Mouse (Mus musculus) layer of hippocampus, postnatal 25 days (tissue): Measurements from ENCODE around the gene C1s1. TPM values are rescaled to one million over a fixed set of nuclear protein-coding genes. Genes with fewer than 3 reads are reported as not detected.
"Not testable (repeated sequence)": the region's sequence is repeated elsewhere in the genome, so short reads cannot be mapped to it uniquely, and the experiment has no call there.

Source experiments
- DNase-seq, 2 experiments: peaks; one replicate each; pipeline ENCODE4 v3.0.0; 2022; ENCODE audit warnings: mixed read lengths in 2 of 2, low spot score in 1 of 2; ENCODE audit errors: extremely low spot score in 1 of 2
- total RNA-seq, 2 experiments: library from RNA; stranded (reverse); gene quantifications; 2 replicates each; pipeline ENCODE4 v1.2.3; 2021

C1s1 gene
- total RNA-seq, result 1 to 10 TPM; 1.0 to 1.6 TPM

DNA sequence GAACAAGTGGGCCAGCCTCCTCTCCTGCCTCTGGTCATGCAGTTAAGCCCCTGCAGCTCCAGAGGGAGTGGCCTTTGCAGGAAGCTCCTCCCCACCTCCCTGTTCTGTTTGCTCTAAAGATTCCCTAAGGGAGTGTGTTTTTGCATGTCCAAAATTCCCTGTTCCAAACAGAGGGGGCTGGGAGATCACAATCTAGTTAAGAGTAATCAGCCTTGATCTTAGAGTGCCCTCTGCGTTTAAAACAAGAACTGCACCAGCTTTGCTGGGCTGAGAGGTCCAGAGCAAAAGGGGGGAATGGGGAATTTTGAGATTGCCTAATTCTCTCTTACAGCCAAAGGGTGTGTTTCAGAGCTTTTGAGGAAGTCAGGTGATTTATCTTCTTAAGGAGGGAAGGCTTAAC is at the start of gene C1s1:
Gene C1s1 (minus strand): TSS at position 76 of the 400 bp plus-strand sequence.
- DNase-seq, result peak; percentile 19 to 73

DNA sequence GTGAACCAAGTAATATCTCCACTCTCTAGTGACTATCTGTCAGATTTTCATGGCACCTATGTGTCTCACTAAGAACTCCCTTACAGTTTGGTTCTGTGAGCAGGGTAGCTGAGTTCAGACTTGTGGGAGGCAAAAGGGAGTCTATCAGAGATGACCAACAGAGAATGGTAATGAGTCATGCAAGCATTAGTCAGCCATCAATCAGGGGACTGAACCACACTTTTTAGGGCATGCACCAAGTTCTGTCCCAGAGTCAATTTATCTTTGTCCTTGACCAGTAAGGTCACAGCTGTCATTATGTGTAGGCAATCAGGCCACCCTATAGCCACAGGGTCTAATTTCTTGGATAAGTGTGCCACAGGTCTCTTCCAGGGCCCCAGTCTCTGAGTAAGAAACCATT is 46.6 kb upstream of the C1s1 start:
- no peak for DNase-seq

DNA sequence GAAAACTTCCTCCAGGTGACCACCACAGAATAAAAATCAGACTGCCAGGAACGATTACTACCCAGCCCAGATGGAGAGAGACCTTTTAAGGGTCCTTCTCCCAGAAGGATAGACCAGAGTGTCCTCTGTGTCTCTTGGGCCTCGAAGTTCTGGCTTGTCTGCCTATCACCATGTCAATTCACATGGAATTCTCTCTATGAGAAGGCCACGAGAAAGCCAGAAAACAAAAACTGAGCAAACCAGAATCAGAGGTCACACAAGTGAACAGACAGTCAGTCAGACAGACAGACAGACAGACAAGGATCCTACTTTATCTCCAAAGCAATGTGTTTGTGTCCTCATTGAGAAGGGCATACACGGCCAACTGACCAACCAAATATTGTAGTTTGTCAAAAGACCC is 44.1 kb upstream of the C1s1 start:
- no peak for DNase-seq

DNA sequence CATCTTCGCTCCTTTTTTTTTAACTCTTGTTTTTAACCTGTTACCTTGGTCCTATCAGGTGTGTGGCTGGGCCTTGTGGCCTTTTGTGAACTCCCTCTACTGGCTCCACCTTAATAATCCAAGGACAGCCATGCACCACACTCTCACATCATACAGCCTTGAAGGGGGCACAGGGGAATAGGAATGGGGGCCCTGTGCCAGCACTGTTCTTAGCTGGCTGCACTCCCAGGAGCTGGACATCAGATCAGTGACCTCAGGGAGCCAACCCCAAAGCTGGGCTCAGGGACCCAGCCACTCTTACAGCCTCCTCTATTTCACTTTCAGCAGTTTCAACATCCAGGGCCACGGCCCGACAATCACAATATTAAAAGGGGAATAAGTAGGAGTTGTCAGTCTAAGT is 43.6 kb upstream of the C1s1 start:
- no peak for DNase-seq

DNA sequence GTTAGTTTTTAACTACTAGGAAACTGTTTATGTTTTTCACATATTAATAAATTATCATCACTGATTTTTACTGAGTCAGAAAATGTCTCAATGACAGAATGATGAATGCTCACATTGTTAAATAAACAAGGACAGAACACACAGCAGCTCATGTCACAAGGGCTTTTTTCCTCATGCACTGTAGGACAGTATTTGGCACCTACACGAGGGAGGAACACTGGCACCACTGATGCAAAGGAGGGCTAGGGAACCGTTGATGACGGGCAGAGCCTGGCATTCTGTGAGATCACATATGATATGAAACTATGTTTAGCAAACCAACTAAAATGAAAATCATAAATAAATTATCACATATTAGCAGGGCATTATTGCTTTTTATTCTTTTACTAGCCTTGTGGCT is 42.8 kb upstream of the C1s1 start:
- DNase-seq, result no peak

DNA sequence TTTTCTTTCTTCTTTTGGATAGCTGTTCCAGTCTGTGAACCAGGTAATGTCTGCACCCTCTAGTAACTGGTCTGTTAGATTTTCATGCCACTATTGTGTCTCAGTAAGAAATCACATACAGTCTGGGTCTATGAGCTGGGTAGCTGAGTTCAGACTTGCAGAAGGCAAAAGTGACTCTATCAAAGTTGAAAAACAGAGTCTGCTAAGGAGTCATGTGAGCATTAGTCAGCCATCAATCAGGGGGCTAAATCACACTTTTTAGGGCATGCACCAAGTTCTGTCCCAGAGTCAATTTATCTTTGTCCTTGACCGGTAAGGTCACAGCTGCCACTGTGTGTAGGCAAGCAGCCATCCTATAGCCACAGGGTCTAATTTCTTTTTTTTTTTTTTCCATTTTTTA is 40.1 kb upstream of the C1s1 start:
- no peak for DNase-seq

DNA sequence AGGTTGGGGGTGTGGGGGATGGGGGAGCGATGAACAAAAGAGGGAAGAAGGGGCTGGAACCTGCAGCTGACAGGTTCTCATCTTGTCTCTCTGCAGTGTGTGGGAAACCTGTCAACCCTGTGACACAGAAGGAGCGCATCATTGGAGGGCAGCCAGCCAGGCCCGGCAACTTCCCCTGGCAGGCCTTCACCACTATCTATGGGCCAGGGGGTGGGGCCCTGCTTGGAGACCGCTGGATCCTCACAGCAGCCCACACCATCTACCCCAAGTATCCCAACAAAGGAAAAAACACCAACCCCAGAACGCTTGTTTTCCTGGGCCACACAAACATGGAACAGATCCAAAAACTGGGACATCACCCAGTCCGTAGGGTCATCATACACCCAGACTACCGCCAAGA is 38.0 kb upstream of the C1s1 start:
- not testable (repeated sequence) for DNase-seq

DNA sequence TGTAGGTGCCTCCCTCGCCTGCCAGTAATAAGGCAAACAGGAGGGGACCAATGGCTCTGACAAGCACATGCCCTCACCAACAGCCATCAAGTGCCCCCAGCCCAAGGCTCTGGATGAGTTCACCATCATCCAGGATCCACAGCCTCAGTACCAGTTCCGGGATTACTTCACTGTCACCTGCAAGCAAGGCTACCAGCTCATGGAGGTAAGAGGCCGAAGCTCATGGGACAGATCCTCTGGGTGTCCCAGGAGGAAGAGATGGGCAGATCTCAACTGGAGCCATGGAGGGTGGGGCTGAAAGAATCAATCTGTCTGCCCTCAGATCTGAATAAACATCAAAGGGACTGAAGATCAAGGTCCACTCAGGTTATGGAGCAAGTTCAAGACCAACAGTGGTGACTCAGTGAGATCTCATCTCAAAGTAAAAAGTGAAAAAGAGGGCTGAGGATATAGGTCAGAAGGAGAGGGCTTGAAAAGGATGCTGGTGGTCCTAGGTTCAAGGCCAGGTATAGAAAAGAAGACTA is 33.1 kb upstream of the C1s1 start:
- not testable (repeated sequence) for DNase-seq

DNA sequence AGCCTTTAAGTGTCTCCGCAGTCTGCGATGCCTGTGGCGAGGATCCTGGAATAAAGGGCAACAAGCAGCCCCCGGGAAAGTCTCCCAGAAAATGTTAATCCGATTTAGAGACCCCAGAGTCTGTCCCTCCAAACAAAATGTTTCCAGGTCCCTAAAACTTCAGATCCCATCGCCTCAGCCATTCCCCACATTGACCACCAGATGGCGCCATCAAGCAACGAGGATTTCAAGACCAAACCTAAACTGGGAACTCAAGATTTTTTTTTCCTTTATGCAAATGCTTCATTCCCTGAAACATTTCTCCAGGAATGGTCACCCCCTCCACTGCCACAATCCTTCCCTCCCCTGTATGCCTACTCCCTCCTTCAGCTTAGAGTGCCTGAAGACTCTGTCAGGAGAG is 27.9 kb upstream of the C1s1 start, which contains the start of gene C1rb:
Gene C1rb (plus strand): TSS at position 269 of the 400 bp plus-strand sequence.
- peak; percentile 45 to 75 for DNase-seq

DNA sequence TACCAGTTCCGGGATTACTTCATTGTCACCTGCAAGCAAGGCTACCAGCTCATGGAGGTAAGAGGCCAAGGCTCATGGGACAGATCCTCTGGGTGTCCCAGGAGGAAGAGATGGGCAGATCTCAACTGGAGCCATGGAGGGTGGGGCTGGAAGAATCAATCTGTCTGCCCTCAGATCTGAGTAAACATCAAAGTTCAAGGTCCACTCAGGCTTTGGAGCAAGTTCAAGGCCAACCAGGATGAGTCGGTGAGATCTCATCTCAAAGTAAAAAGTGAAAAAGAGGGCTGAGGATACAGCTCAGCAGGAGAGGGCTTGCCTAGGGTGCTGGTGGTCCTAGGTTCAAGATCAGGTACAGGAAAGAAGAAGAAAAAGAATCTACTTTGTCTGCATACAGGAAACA is 19.5 kb upstream of the C1s1 start:
- DNase-seq, result not testable (repeated sequence)

DNA sequence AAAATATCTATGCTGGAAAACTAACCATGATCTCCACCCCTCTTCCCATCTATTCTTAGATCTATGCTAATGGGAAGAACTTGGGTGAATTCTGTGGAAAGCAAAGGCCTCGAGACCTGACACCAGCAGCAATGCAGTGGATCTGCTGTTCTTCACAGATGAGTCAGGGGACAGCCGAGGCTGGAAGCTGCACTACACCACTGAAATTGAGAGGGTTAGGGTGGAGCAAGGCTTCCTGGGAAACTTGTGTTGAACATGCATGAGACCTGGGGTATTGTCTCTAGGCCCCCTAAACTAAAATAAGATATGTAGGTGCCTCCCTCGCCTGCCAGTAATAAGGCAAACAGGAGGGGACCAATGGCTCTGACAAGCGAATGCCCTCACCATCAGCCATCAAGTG is 19.0 kb upstream of the C1s1 start:
- not testable (repeated sequence) for DNase-seq

DNA sequence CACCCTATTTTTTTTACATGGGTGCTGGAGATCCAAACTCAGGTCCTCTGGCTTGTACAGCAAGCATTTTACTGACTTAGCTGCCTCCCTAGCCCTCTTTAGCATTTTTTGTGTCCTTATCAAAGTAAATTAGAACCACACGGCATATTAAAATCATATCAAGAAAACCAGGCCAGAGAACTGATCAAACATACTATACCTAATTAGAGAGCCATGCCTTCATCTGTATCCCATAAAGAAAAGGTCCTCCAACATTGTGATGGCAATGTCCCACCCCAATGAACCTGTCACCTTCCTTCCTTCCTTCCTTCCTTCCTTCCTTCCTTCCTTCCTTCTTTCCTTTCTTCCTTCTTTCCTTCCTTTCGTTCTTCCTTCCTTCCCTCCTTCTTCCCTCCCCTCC is 13.8 kb upstream of the C1s1 start:
- not testable (repeated sequence) for DNase-seq

DNA sequence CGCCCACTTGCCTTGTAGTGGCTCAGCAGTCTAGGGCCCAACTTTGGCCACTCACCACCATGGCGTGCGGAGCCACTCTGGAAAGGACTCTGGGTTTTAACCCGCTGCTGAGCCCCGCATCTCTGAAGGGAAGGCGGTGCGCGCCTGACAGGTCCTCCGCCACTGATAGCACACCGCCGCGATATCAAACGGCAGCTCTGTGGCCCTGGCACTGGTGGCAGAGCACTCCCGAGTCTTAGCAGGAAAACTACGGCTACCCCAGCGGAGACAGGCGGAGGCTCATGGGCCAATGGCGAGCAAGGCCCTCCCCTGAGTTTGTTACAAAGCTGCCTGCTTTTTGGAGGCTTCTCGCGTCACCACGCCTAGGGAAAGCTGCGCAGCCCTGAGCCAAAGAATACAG is 10.6 kb upstream of the C1s1 start:
- no peak for DNase-seq

DNA sequence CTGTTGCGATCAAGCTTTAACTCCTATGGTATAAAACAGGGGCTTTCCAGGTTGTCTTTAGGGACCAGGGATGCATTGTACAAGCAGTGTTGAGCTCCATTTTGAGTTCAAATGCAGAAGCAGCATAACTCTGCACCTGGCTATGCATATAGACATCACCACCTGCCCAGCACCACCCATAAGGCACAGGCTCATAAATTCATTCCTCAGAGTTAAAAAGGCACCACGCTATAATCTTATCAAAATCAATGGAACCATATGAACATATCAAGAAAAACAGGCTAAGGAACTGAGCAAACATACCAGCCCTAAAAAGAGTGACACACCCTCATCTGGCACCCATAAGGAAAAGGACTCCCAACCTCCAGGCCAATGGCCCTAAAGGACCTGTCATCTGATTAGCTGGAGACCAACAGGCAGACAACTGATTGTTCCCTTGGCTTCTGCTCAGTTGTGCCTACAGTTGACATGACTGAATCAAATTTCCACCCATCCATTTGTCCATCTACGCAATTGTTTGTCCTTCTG is 6.9 kb upstream of the C1s1 start:
- DNase-seq, result no peak

DNA sequence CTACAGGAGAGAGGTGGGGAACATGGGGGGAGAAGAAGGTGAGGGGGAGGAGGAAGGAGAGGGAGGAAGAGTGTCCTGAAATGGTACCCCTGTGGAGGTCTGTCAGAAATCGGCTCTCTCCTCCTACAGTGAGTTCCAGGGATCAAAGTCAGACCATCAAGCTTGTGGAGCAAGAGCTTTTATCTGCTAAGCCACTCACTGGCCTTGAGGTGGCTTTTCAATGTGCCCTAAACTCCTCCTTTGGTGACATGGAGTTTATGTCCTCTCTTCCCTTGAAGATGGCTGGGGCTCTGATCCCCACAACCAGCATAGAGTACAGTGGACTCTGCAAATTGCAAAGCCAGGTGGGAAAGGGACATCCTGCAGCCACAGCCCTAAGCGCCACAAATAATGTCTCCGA is 5.8 kb upstream of the C1s1 start:
- not testable (repeated sequence) for DNase-seq

DNA sequence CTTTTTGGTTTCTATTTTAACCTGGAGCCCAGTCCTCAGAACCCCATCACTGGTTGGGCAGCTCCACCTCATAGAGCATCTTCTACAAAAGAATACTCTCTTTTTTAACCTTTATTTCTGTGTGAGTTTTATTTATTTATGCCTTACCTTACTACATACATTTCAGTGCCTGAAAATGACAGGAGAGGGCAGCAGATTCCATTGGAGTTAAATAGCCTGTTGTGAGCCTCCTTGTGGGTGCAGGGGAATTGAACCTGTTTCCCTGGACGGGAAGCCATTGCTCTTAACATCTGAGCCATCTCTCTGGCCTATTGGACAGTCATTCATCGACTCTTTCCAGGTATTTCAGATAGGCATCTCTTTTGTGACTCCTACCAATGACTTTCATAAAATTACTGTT is 3.3 kb upstream of the C1s1 start:
- DNase-seq, result no peak

DNA sequence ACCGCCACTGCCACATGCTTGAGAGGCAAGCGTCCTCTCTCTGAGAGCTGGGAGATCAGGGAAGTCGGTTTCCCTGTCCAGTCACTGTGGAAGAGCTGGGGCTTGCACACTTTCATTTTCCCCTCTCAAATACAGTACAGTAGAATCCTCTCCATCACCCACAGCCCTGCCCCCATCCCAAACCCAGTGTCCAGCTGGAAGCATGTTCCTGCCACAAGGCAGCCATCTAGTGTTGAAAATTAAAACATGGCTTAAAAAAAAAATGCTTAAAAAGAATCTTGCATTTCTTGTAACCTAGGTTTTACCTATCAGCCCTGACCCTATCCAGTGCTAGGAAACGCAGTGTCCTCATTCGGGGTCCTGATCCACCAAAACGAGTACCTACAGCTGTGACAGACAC is 2.3 kb upstream of the C1s1 start:
- peak in 1 of 2 experiments; percentile 8 for DNase-seq

DNA sequence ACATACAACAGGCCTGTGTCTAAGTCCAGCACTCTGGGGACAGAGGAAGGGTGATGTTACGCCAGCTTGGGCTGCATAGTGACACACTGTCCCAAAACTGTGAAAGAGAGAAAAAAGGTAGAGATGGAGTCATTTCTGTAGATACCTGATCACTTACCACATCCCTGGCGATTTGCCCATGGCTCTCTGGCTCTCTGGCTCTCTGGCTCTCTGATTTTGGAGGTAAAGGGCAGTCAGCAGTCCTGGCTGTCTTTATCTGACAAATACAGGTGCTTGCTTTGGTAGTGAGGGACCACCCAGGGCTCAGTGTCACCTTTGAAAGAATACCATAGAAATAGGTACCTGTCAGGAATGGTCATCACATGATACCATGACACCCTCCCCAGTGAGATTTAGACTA is 983 bp downstream of the C1s1 start:
- DNase-seq, result not testable (repeated sequence)

DNA sequence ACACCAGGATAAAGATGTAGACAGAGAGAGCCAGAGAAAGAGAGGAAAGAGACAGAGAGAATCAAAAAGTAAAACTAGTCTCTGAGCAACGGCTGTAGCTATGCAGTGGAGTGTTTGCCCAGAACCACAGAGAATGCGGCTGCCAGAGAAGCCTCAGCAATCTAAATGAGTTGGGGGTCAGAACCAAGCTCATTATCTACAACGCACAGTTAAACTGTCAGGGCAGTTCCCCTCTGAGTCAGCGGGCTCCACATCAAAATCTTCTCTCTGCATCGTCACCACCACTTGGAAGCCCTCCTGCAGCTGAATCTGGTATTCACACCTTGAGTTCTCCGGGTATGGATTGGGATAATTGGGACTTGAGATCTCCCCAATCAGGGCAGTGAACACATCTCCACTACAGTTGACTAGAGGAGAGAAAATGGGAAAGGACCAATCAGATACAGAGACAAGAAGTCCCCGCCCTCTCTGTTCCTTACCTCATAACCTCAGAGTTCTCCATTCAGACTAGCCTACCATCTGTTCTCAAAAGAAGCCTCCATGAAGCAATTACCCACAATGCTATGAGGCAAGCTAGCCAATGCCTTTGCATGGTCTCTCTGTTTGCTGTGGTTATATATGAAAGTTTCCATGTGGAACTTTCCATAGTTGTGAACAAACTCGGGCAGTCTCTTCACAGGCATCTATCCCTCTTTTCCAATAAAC is 5.9 kb downstream of the C1s1 start:
- not testable (repeated sequence) for DNase-seq

DNA sequence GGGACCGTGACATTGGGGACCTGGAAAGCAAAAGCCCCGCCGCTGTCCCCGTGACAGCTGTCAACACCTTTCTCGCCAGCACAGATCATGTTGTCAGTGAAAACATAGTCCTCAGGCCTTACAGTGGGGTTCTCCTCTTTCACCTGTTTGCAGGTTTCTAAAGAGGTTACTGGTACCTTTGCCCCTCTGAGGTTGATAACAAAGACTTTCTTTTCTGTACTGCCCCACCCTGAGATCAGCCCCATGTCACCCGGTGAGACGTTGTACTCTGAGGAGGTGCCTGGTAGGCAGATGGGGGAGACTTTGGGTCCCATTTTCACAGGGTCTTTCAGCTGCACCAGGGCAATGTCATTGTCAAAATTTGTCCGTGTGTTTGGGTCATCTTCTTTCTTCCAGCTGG is 11.1 kb downstream of the C1s1 start:
- no peak for DNase-seq

DNA sequence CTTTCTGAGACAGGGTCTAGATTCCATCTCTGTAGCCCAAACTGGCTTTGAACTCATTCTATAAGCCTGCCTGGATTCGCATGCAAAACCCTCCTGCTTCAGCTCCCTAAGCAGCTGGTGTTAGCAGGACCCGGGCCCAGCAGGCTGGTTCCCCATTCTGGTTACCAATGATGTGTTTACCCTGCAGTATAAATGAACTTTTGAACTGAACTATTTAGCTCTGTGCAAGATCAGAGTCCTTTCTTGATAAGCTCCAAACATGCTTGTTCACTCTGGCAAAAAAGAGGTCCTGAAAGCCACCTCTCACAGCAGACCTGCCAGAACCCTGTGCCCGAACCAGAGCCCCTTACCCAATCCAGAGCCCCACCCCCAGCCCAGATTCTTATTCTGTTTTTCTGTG is 14.3 kb downstream of the C1s1 start:
- DNase-seq, result no peak

DNA sequence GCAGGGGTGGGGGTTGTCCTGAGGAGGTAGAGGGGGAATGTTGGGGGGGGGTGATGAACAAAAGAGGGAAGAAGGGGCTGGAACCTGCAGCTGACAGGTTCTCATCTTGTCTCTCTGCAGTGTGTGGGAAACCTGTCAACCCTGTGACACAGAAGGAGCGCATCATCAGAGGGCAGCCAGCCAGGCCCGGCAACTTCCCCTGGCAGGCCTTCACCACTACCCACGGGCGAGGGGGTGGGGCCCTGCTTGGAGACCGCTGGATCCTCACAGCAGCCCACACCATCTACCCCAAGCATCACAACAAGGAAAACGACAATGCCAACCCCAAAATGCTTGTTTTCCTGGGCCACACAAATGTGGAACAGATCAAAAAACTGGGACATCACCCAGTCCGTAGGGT is 20.1 kb downstream of the C1s1 start:
- DNase-seq, result peak in 1 of 2 experiments; percentile 19
